Mouse (Mus musculus): ENCODE measurements around the gene OR5BS1P. TPM values are rescaled to one million over a fixed set of nuclear protein-coding genes. Genes with fewer than 3 reads are reported as not detected.
"Not testable (repeated sequence)": the region's sequence is repeated elsewhere in the genome, so short reads cannot be mapped to it uniquely, and the experiment has no call there.

OR5BS1P gene
- total RNA-seq, 2 experiments from 2014 or later = not detected

- DNase-seq (ENCODE audit: low spot score in 2 of 2) = no peak
- intact Hi-C loops (cut with DNase I) = loop anchor here (5.0 kb wide), 1 partner anchor 91 kb away; no protein-coding TSS in a partner anchor
Measured at GRCm38 (mm10) chr15:98503317-98503716, 33.6 kb downstream of the OR5BS1P start.

DNA sequence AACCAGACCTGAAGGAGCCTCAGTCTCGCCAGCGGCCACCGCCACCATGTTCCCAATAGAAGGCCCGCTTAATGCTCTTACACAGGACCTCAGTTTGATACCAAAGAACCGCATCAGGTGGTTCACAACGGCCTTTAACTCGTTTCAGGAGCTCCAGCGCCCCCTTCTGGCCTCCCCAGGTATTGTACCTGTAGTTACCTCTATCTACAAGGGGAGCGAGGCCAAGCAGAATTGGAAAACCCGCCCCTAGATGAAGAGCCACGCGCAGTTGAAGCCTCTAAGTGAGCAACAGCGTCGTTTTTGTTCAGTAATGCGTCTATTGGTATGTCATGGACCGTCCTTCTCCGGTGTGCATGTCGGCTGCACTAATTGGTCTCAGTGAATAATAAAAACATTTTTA, 34.8 kb downstream of the OR5BS1P start:
- intact Hi-C loops (cut with DNase I) = loop anchor here (5.0 kb wide), 1 partner anchor 92 kb away; no protein-coding TSS in a partner anchor
- DNase-seq (ENCODE audit: low spot score in 2 of 2) = peak in 1 of 2 experiments; percentile 46

- DNase-seq (ENCODE audit: low spot score in 2 of 2) = no peak
- intact Hi-C loops (cut with DNase I) = no loop called here
Measured at GRCm38 (mm10) chr15:98506253-98506957, 36.7 kb downstream of the OR5BS1P start.

DNA sequence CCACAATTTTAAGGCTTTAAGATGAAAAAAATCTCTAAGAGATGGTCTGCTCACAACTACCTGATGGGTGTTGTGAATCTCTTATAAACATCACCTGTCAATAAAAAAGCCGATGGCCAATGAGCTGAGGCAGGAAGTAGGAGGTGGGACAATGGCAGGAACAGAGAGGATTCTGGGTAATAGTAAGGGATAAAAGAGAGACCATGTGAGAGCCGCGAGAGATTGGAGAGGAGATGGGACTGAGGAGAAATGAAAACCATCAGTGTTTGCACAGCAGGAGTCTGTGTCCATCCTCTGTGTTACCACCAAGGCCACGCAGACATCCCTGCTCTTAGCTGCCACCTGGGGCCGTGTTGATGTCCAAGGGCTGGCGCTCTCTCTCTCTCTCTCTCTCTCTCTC, 37.6 kb downstream of the OR5BS1P start:
- intact Hi-C loops (cut with DNase I) = no loop called here
- no peak for DNase-seq (ENCODE audit: low spot score in 2 of 2)

DNA sequence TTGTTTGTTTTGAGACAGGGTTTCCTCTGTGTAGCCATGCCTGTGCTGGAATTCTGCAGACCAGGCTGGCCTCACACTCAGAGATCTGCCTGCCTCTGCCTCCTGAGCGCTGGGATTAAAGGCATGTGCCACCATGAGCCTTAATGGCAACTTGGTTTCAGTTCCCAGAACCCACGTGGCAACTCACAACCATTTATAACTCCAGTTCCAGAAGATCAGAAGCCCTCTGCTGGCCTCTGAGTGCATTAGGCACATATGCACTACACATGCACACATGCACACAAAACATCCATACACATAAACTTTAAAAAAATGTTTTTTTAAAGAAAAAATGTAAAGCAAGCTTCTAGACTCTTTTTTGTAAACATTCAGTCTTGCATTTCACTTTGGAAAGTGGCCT, 39.7 kb downstream of the OR5BS1P start:
- intact Hi-C loops (cut with DNase I) = no loop called here
- DNase-seq (ENCODE audit: low spot score in 2 of 2) = no peak

- DNase-seq (ENCODE audit: low spot score in 2 of 2) = peak; percentile 43 to 57
- intact Hi-C loops (cut with DNase I) = loop anchor here (2.0 kb wide), 1 partner anchor 106 kb away; no protein-coding TSS in a partner anchor
Measured at GRCm38 (mm10) chr15:98510438-98511385, 41.0 kb downstream of the OR5BS1P start.

DNA sequence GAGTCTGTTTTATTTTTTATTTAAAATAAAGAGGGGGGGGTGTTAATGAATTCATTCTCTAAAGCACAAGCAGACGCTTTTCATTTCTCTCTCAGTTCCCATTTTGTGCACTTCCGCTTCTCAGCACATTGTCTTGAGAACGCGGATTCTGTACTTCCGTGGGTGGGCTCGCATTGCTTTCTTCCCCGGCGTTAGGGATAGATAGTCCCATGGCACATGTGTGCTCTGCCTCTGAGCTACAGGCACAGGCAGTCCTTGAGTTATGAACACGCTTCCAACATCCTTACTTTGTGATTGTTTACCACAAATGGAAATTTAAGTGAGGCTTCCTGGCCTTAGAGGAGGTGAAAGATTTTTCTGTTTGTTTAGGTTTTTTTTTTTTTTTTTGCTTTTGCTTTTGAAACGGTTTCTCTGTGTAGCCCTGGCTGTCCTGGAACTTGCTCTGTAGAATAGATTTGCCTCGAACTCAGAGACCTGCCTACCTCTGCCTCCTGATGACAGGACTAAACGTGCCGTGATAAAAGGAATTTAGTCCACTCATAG, 41.8 kb downstream of the OR5BS1P start:
- DNase-seq (ENCODE audit: low spot score in 2 of 2) = no peak
- intact Hi-C loops (cut with DNase I) = loop anchor here (2.0 kb wide), 1 partner anchor 105 kb away; no protein-coding TSS in a partner anchor

GRCm38 (mm10) chr15:98512232-98512631, 42.5 kb downstream of the OR5BS1P start:
- intact Hi-C loops (cut with DNase I) = no loop called here
- DNase-seq (ENCODE audit: low spot score in 2 of 2) = no peak

GRCm38 (mm10) chr15:98512799-98513321, 43.2 kb downstream of the OR5BS1P start:
- peak; percentile 44 to 59 for DNase-seq (ENCODE audit: low spot score in 2 of 2)
- intact Hi-C loops (cut with DNase I) = no loop called here

DNA sequence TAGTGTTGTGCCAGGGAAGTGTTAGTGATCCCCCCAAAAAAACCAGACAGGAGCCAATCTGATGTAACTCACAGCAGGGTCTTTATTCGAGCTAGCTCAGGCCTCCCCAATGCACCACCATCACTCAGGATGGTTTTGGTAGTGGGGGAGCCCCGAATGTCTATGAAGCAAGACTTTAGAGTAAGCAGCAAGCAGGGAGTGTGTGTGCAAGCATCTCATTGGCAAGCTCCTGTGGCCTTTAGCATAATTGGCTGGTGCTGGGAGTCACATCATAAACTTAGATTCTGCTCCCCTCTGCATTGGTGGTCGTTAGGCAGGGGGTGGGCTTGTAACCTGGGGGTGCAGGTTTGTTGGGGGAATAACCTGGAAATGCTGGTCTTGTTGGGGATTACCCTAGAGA, 44.0 kb downstream of the OR5BS1P start:
- DNase-seq (ENCODE audit: low spot score in 2 of 2); intact Hi-C loops (cut with DNase I): not testable (repeated sequence)

- intact Hi-C loops (cut with DNase I) = no loop called here
- no peak for DNase-seq (ENCODE audit: low spot score in 2 of 2)
Measured at GRCm38 (mm10) chr15:98514146-98514545, 44.5 kb downstream of the OR5BS1P start.

DNA sequence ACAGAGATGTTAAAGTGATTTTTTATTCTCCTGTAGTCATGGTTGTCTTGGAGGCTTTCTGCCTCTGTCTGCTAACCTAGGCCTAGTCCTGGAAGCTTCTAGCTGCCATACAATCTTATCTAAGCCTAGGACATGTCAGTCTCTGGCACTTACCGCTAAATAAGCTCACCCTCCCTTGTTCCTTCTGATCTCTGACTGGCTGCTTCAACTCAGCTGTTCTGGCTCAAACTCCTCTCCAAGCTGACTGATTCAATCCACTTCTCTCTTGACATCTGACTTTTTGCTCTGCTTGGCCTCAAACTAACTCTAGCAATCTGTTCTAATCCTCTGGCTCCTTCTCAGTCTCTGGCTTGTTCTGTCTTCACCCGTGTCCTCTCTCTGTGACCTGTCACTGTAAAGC, 45.1 kb downstream of the OR5BS1P start:
- intact Hi-C loops (cut with DNase I); DNase-seq (ENCODE audit: low spot score in 2 of 2): not testable (repeated sequence)

DNA sequence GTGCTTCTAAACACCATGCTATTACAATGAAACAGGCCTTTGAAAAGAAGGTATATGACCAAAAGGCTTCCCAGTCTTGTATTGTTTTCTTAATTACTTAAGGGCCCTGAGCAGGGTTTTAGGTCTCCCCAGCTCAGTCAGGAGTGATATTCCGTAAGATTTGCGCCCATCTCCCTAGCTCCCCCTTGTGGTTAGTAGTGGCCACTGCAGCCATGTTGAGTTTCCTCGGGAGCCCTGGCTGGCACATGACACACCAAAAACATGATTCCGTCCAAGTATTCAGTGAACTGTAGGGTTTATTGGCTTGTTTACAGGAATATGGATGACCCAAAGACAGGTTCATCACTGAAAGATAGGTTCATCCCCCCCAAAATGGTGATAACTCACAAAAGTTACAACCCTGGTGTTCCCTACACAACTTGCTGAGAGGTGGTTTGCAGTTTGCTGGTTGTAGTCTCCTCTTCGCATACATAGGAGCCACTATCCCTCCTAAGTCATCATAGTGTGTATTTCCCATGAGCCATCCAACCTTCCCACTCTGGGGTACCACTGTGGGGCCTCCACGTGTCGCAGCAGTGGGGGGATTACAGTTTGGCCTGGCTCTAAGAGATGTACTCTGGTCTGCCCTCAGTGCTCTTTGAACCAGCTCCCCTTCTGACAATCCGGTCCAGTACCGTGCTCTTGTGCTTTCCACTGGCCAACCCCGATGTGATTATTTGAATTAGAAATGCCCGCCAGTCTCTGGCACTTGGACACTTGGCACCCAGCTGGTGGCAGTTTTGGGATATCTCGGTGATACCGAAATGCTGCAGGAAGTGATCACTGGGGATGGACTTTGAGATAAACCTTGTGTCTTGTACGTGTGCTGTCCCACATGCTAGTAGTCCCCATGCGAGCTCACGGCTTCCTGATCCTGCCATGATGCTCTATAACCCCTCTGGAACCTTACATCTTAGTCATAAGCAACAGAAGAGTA, 48.0 kb downstream of the OR5BS1P start:
- intact Hi-C loops (cut with DNase I) = no loop called here
- peak; percentile 37 to 47 for DNase-seq (ENCODE audit: low spot score in 2 of 2)

DNA sequence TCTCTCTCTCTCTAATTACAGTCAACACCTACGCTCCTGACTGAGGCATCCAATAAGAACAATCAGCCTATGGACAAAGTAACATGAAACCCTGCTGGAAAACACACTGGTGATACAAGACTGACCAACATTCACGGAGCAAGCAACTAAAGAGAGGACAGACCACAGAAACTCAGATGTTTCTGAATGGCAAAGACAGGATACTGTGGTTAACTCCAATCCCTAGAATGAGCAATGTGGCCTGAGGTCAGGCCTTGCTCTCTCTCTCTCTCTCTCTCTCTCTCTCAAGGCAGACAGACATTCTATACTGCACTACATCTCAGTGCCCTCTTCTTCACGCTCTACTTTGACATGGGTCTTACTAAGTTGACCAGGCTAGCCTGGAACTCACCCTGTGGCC, 51.5 kb downstream of the OR5BS1P start:
- no peak for DNase-seq (ENCODE audit: low spot score in 2 of 2)
- intact Hi-C loops (cut with DNase I) = no loop called here

- intact Hi-C loops (cut with DNase I) = no loop called here
- no peak for DNase-seq (ENCODE audit: low spot score in 2 of 2)
Measured at GRCm38 (mm10) chr15:98526057-98526456, 56.4 kb downstream of the OR5BS1P start.

GRCm38 (mm10) chr15:98527056-98527771, 57.5 kb downstream of the OR5BS1P start:
- no peak for DNase-seq (ENCODE audit: low spot score in 2 of 2)
- intact Hi-C loops (cut with DNase I) = no loop called here

- no peak for DNase-seq (ENCODE audit: low spot score in 2 of 2)
- intact Hi-C loops (cut with DNase I) = no loop called here
Measured at GRCm38 (mm10) chr15:98528066-98528563, 58.4 kb downstream of the OR5BS1P start.

Measured in left cerebral cortex, postnatal 36 days (tissue).